Mouse (Mus musculus) neural tube, embryonic 15.5 days (tissue): ENCODE data around the gene Gm26938. TPM values are rescaled to one million over a fixed set of nuclear protein-coding genes. Genes with fewer than 3 reads are reported as not detected.

Source experiments
- ATAC-seq: fragments of 200-750 bp; cut with Nextera tagmentation; 2 replicates; pipeline ENCODE4 v1.8.0; 2017; ENCODE audit warnings: mild to moderate bottlenecking, moderate TSS enrichment, moderate library complexity; ENCODE audit not compliant: low FRiP score
- H3K27ac ChIP-seq: fragments of 300-500 bp; sonication (generic); replicated peaks from 2 replicates; pipeline ENCODE4 v1.5.1; 2015; ENCODE audit warnings: mild to moderate bottlenecking, inconsistent platforms
- H3K27me3 ChIP-seq: fragments of 300-500 bp; sonication (generic); replicated peaks from 2 replicates; pipeline ENCODE4 v1.6.1; 2015; ENCODE audit warnings: inconsistent platforms
- H3K36me3 ChIP-seq: fragments of 300-500 bp; sonication (generic); 2 replicates; pipeline ENCODE4 v1.6.1; 2015; ENCODE audit warnings: inconsistent platforms
- H3K4me1 ChIP-seq: fragments of 300-500 bp; sonication (generic); 2 replicates; pipeline ENCODE4 v1.6.1; 2015; ENCODE audit warnings: inconsistent platforms
- H3K4me2 ChIP-seq: fragments of 300-500 bp; sonication (generic); 2 replicates; pipeline ENCODE4 v1.6.1; 2015; ENCODE audit warnings: inconsistent platforms, mild to moderate bottlenecking, moderate library complexity
- H3K4me3 ChIP-seq: fragments of 300-500 bp; sonication (generic); replicated peaks from 2 replicates; pipeline ENCODE4 v1.5.1; 2015; ENCODE audit warnings: mild to moderate bottlenecking, inconsistent platforms
- H3K9ac ChIP-seq: fragments of 300-500 bp; sonication (generic); replicated peaks from 2 replicates; pipeline ENCODE4 v1.6.1; 2015; ENCODE audit warnings: mild to moderate bottlenecking, inconsistent platforms
- H3K9me3 ChIP-seq: fragments of 300-500 bp; sonication (generic); replicated peaks from 2 replicates; pipeline ENCODE4 v1.6.1; 2016; ENCODE audit warnings: inconsistent platforms
- WGBS: fragments of 180-500 bp; shearing (Covaris S2); methylation state at CpG from one replicate; pipeline ENCODE4 v1.1.7; 2015; ENCODE audit warnings: mixed read lengths; 5-methylcytosine and 5-hydroxymethylcytosine counted together
- polyA plus RNA-seq: library from polyadenylated mRNA; unstranded; fragments of >200 nt; fragmentation: Nextera tagmentation; extraction: Ambion mirVana; gene quantifications from 2 replicates; pipeline ENCODE4 v1.2.1, GENCODE M21; 2015

Gm26938 gene
- polyA plus RNA-seq, 1 experiment from 2014 or later, result not detected

DNA sequence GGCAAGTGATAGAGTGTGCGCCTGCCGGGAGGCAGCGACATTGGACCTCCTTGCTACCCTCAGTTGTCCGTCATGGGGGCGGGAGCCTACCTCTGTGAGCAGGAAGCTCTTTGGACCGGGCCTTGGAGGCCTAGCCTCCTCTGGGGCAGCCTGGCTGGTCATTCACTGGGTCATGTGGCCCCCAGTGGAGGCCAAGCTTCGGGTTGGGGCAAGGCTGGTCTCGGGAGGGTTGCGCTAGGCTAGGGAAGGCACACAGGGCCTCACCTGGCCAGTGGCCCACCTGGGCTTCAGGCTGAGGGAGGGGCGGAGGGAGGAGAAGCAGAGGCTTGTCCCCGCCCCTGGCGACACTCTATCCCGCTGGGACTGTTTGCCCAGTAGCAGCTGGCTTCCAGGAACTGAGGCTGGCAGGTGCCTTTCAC lies 12.2 kb downstream of the Gm26938 start:
- no peak overlapping the region for H3K9ac ChIP-seq
- no peaks in the 10 kb centered on the region for H3K4me1 ChIP-seq
- no peak overlapping the region for H3K4me3 ChIP-seq
- no peak overlapping the region for H3K27ac ChIP-seq
- WGBS, result 15% methylated on average over 13 of the region's 13 CpGs
- H3K27me3 ChIP-seq, result peaks cover 35% of the 10 kb centered on the region
- no peak overlapping the region for H3K4me2 ChIP-seq
- H3K9me3 ChIP-seq, result no peaks in the 10 kb centered on the region
- no peaks in the 10 kb centered on the region for H3K36me3 ChIP-seq
- no peak for ATAC-seq

DNA sequence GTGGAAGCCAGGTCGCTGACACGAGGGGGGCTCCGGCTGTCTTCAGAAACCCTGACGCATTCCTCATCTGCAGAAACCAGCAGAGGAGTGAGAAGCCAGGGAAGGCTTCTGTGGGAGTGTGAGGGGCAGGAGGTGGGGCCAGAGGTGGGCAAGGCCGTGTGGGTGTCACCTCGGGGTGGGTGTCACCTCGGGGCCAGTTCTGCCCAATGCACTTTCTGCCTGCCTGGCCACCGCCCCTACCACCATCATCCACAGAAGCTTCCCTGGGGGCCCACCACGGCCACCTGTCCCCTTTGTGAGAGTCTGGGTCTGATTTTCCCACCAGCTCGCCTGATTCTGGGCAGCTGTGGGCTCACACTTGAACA lies 13.1 kb downstream of the Gm26938 start:
- Histone ChIP-seq H3K9ac (no peak overlapping the region), H3K9me3 (no peaks in the 10 kb centered on the region), H3K36me3 (no peaks in the 10 kb centered on the region), H3K4me2 (no peak overlapping the region), H3K4me1 (no peaks in the 10 kb centered on the region), H3K27me3 (peaks cover 35% of the 10 kb centered on the region), H3K4me3 (no peak overlapping the region), H3K27ac (no peak overlapping the region)
- no peak for ATAC-seq
- 43% methylated on average over 10 of the region's 10 CpGs for WGBS

DNA sequence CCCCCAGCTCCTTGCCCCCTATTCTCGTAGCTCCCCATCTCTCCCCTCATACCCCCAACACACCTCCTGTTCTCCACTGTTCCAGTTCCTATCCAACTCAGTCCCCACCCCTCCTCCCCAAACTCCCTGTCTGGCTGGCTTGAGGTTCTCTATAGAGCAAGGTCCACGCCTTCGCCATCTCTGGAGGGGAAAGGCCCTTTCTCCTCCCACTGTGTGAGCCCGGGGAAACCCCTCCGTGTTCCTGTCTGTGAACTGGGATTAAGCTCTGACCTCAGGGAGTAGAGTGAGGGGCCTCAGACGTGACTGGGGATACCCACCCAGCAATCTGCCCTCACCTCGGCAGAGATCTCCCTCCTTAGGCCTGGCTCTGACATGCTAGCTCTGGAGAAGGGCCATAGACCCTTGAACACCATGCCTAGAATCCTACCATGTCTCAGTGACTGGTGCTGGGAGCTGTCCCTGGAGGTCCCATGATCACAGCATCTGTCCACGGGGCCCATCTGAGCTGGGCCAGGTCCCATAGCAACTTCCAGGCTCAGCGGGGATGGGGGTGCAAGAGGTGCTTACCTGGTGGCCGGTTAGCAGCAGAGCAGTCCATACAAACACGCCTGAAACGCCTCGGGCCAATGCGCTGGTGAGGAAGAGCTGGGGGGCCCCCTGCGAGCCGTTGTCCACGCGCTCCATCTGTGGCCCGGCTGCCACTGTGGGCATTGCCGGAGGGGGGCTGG lies 13.6 kb downstream of the Gm26938 start:
- H3K4me1 ChIP-seq, result no peaks in the 10 kb centered on the region
- H3K36me3 ChIP-seq, result no peaks in the 10 kb centered on the region
- peaks cover 35% of the 10 kb centered on the region for H3K27me3 ChIP-seq
- no peaks in the 10 kb centered on the region for H3K9me3 ChIP-seq
- 70% methylated on average over 20 of the region's 20 CpGs for WGBS
- no peak overlapping the region for H3K4me3 ChIP-seq
- H3K9ac ChIP-seq, result no peak overlapping the region
- H3K4me2 ChIP-seq, result no peak overlapping the region
- no peak for ATAC-seq
- no peak overlapping the region for H3K27ac ChIP-seq

DNA sequence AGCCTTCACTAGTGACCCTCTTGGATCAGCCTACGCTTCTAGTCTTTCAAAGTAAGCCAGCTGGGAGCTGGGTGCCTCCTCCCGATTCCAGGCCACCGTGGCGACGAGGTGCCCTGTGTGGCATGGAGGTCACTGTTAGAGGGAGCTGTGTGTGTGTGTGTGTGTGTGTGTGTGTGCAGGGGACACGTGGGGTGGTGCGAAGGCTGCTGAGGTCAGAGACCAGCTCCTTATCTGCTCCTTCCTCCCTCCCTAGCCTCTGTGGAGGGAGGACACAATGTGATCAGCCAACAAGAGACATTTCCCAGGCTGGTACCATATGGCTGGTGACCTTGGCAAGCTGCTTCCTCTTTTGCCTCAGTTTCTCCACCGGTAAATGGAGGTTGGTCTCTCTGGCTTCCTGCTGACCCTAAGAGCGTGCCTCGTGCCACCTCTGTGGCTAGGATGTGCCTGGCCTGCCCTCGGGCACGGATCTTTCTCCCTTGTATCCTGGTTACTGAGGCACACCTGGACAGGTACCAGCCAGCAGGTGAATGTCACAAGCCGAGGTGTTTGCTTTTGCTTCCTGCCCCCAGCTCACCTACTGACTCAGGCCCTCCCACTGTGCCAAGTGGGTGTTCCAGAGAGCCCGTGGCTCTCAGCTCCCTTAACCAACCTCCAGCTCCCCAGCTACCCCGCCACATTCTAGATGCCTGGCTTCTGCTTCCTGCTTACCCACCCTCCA lies 14.4 kb downstream of the Gm26938 start:
- Histone ChIP-seq H3K27ac (no peak overlapping the region), H3K9me3 (no peaks in the 10 kb centered on the region), H3K36me3 (no peaks in the 10 kb centered on the region), H3K4me2 (no peak overlapping the region), H3K27me3 (peaks cover 35% of the 10 kb centered on the region), H3K9ac (no peak overlapping the region), H3K4me3 (no peak overlapping the region), H3K4me1 (no peaks in the 10 kb centered on the region)
- WGBS, result 77% methylated on average over 15 of the region's 15 CpGs
- ATAC-seq, result no peak

DNA sequence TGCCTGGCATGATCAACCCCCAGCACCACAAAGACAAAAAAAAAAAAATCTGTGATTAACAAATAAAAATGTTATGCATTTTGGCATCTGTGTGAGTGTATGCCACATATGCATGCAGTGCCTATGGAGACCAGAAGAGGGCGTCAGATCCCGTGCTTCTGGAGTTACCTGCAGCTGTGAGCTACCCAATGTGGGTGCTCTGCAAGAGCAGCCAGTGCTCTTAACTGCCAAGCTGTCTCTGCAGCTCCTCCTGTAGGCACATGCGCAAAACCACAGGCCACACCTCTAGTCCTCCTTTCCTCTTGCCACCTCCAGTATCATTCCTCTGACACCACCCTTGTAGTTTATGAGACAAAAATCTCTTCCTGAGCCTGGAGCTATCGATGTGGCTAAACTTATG lies 16.8 kb downstream of the Gm26938 start:
- H3K9ac ChIP-seq, result no peak overlapping the region
- H3K4me1 ChIP-seq, result no peaks in the 10 kb centered on the region
- H3K36me3 ChIP-seq, result no peaks in the 10 kb centered on the region
- ATAC-seq, result no peak
- WGBS, result 59% methylated on average over 4 of the region's 4 CpGs
- H3K27me3 ChIP-seq, result peaks cover 19% of the 10 kb centered on the region
- no peak overlapping the region for H3K4me3 ChIP-seq
- no peaks in the 10 kb centered on the region for H3K9me3 ChIP-seq
- H3K27ac ChIP-seq, result no peak overlapping the region
- H3K4me2 ChIP-seq, result no peak overlapping the region

DNA sequence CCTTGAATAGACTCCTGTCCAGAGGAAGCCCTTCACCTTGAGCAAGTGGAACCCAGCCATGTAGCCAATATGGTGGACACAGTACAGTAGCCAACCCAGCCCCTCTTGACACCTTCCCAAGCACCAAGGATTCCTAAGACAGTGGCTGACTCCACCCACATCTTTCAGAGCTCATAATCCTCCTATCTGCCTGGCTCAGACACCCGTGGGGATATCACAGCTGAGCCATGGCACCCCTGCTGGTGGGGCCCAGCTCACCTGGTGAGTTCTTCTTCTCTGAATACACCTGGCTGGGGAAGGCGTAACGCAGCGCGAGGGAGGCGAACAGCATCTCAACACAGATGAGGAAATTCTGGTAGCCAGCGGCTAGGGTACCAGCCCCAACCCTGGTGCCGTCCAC lies 20.3 kb downstream of the Gm26938 start:
- WGBS, result 93% methylated on average over 8 of the region's 8 CpGs
- Histone ChIP-seq H3K36me3 (peaks cover 3% of the 10 kb centered on the region), H3K4me3 (no peak overlapping the region), H3K27me3 (no peaks in the 10 kb centered on the region), H3K9ac (no peak overlapping the region), H3K27ac (no peak overlapping the region), H3K9me3 (no peaks in the 10 kb centered on the region), H3K4me1 (peaks cover 7% of the 10 kb centered on the region), H3K4me2 (no peak overlapping the region)
- no peak for ATAC-seq

DNA sequence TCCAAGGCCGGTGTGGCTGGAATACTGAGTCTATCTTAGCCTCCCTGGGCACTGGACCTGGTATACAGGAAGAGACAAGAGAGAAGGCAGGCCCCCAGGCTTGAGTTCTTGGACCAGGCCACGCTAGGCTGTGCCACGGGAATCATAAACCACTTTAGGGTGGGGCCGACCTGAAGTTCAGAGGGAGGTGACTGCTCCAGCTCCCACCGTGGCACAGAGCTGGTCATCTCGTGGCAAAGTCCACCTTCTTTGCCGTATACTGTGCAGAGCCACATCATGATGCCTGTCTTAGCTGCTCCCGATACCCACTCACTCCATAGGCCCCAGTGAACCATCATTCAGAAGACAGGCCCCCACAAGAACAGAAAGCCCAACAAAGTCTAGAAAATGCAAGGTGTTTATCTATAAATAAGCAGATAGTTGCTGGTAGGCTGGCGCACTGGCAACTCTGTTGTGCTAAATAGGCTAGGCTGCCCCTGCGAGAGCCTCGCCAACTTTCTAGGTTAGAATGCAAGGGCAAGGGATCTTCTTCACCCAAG lies 21.6 kb downstream of the Gm26938 start:
- H3K27ac ChIP-seq, result no peak overlapping the region
- no peaks in the 10 kb centered on the region for H3K27me3 ChIP-seq
- no peaks in the 10 kb centered on the region for H3K9me3 ChIP-seq
- no peak overlapping the region for H3K4me2 ChIP-seq
- ATAC-seq, result no peak
- WGBS, result 93% methylated on average over 11 of the region's 11 CpGs
- no peak overlapping the region for H3K4me3 ChIP-seq
- H3K36me3 ChIP-seq, result peaks cover 14% of the 10 kb centered on the region
- H3K9ac ChIP-seq, result no peak overlapping the region
- H3K4me1 ChIP-seq, result peaks cover 7% of the 10 kb centered on the region

DNA sequence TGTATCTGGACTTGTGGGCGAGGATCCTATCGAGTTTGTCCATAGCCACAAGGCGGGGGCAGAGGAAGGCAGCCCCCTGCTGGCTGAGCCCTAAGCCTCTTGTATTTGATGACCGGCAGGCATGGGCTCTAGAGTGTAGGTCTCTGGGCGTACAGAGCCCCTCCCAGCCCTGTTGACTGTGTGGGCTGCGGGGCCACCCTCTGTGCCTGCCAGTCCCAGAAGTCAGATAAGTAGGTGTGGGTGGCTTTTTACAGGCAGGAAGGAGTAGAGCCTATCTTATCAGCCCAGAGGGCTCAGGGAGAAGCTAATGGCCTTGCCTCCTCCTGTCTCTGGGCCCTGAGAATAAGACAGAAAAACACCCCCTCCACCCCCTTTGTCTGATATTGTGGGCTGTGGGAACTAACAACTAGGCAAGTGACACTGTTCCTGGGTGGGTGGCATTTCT lies 22.1 kb downstream of the Gm26938 start:
- Histone ChIP-seq H3K4me3 (no peak overlapping the region), H3K4me2 (0 out of 2 replicates have a peak overlapping the region, but pooled peaks have one; percentile 25), H3K4me1 (peaks cover 11% of the 10 kb centered on the region), H3K36me3 (peaks cover 14% of the 10 kb centered on the region), H3K9ac (no peak overlapping the region), H3K27me3 (no peaks in the 10 kb centered on the region), H3K27ac (no peak overlapping the region), H3K9me3 (no peaks in the 10 kb centered on the region)
- ATAC-seq, result no peak
- 3% methylated on average over 6 of the region's 6 CpGs for WGBS

DNA sequence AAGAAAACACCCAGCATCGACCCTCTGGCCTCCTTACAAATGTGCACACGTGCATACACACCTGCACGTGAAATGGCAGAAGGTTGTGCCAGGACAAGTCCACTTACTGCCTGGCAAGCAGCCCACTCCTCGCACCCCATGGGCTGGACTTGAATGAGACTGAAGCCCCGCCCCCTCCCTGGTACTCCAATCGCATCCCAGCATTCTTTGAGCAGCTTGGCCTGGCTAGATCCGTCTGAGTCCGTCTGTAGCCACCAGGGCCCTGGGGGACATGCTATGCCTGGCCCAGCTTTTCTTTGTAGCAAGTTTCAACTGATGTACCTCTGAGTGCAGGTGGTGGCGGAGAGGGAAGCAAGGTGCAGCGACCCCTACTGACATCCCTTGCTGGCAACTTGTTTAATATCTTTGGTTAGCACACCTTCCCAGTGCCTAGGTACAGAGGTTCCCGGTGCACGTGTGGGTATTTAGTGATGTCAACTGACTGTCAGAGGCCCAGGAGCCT lies 22.6 kb downstream of the Gm26938 start:
- Histone ChIP-seq H3K27me3 (no peaks in the 10 kb centered on the region), H3K4me1 (peaks cover 16% of the 10 kb centered on the region), H3K9me3 (no peaks in the 10 kb centered on the region), H3K36me3 (peaks cover 14% of the 10 kb centered on the region), H3K9ac (no peak overlapping the region), H3K27ac (no peak overlapping the region), H3K4me2 (peak overlapping the region; percentile 25; the same call in 1 of the 2 replicates), H3K4me3 (no peak overlapping the region)
- 14% methylated on average over 12 of the region's 12 CpGs for WGBS
- ATAC-seq, result no peak

DNA sequence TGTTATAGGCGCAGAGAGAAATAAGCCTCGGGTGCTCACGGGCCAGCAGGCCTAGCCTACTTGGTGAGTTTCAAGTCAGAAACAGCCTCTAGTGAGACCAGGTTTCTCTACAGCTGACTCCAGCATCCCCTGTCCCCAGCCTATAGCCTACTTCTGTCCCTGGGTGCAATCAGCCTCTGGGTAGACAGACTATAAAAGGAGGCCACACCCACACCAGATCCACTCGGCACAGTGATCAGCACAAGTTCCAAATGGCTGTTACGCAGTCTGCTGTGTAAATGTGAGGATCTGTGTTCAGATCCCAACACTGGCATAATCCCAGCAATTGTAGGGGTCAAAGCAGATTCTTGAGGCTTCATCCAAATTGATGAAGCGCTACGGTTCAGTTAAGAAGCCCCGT lies 23.0 kb downstream of the Gm26938 start:
- WGBS, result 68% methylated on average over 8 of the region's 8 CpGs
- Histone ChIP-seq H3K27me3 (no peaks in the 10 kb centered on the region), H3K4me2 (no peak overlapping the region), H3K4me1 (peaks cover 21% of the 10 kb centered on the region), H3K9ac (no peak overlapping the region), H3K27ac (no peak overlapping the region), H3K36me3 (peaks cover 14% of the 10 kb centered on the region), H3K4me3 (no peak overlapping the region), H3K9me3 (no peaks in the 10 kb centered on the region)
- no peak for ATAC-seq

DNA sequence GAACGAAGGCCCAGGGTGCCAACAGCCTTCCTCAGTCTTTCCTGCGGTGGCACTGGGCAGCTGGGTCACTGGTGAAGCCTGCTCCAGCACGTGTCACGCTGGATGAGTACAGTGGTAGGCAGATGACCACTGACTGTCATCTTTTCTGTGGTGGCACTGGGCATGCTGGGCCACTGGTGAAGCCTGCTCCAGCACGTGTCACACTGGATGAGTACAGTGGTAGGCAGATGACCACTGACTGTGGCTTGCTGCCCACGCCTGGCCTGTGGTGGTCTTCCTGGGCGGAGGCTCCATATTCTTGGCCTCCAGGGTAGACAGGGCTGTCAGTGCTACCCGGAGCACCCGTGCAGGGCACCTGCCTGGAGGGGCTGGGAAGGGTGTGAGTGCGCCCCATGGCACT lies 24.3 kb downstream of the Gm26938 start:
- Histone ChIP-seq H3K4me2 (no peak overlapping the region), H3K4me3 (no peak overlapping the region), H3K9me3 (no peaks in the 10 kb centered on the region), H3K36me3 (peaks cover 14% of the 10 kb centered on the region), H3K27me3 (no peaks in the 10 kb centered on the region), H3K27ac (no peak overlapping the region), H3K9ac (no peak overlapping the region), H3K4me1 (peaks cover 34% of the 10 kb centered on the region)
- WGBS, result 95% methylated on average over 10 of the region's 10 CpGs
- no peak for ATAC-seq

DNA sequence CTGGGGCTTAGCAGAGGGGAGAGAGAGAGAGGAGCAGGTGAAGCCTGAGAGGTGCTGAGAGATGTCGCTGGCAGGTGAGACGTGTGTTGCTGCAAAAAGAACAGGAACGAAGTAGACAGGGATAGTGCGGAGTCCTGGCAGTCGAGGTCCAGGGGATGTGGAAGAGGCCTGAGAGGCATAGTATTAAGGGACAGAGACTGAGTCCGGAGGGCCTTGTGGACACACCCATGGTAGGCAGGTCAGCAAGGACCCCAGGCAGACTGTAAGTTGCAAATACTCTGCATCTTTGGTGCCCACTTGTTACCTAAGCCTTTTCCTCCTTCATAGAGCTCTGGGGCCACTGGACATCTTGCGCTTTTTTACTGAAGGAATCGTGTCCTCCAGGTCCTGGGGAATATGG lies 25.0 kb downstream of the Gm26938 start:
- no peak for ATAC-seq
- Histone ChIP-seq H3K4me3 (no peak overlapping the region), H3K4me1 (peaks cover 40% of the 10 kb centered on the region), H3K27ac (no peak overlapping the region), H3K36me3 (peaks cover 14% of the 10 kb centered on the region), H3K27me3 (no peaks in the 10 kb centered on the region), H3K4me2 (no peak overlapping the region), H3K9me3 (no peaks in the 10 kb centered on the region), H3K9ac (no peak overlapping the region)
- WGBS, result 96% methylated on average over 8 of the region's 8 CpGs
